29 mouse cellular contexts compared by ENCODE assay signal in the genomic region with DNA sequence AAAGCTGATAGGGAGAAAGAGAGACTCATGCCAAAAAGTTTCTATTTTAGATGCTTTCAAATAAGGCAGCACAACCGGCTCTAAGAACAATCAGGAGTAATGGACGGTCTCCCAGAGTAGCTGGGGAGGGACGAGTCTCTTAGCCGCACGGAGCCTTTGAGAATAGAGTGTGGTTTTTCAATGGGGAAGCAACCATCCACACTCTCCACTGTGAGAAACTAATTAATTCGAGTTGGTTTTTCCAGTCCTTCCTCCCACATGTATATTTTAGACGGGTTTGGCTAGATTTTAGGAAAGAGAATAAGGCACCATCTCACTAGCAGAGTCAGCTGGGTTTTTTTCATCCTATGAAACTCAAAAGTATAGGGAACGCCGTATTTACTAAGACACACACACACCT.
"Had no signal": no experiment of that assay in that cellular context is flagged by ENCODE, and none has a peak within 500 bp of the region (broad histone marks: within the 10 kb centered on the region; RNA-seq: fewer than 3 reads in every experiment).

No protein-coding gene starts in this region.

- H3K27ac ChIP-seq: embryonic facial prominence, embryonic 10.5 days; embryonic facial prominence, embryonic 12.5 days; embryonic facial prominence, embryonic 13.5 days; embryonic facial prominence, embryonic 15.5 days; forebrain, embryonic 10.5 days; forebrain, embryonic 12.5 days; forebrain, embryonic 13.5 days; forebrain, embryonic 15.5 days; gastrocnemius, adult 2 months; heart, adult 2 months had no signal

- H3K27me3 ChIP-seq: embryonic facial prominence, embryonic 12.5 days; embryonic facial prominence, embryonic 13.5 days; embryonic facial prominence, embryonic 15.5 days; forebrain, embryonic 12.5 days; forebrain, embryonic 13.5 days; forebrain, embryonic 15.5 days had no signal

- DNase-seq: cerebellum, adult 2 months; cerebellum, adult 8-10 months; cerebellum, adult 9-10 months; cerebellum, adult 9-11 months; cerebellum, postnatal 10 days; cerebellum, postnatal 14 days; cerebellum, postnatal 25 days; cerebellum, postnatal 36 days; embryo, embryonic 11 days; forebrain, postnatal 0 days; gastrocnemius, adult 2 months; gastrocnemius, postnatal 10 days; gastrocnemius, postnatal 14 days; gastrocnemius, postnatal 25 days; gastrocnemius, postnatal 36 days; heart, adult 11 months; heart, adult 18-20 months; heart, adult 2 months had no signal

- H3K4me1 ChIP-seq: embryonic facial prominence, embryonic 10.5 days; embryonic facial prominence, embryonic 12.5 days; embryonic facial prominence, embryonic 13.5 days; embryonic facial prominence, embryonic 15.5 days had no signal

- ATAC-seq: forebrain, embryonic 13.5 days; forebrain, embryonic 14.5 days; forebrain, embryonic 15.5 days; forebrain, embryonic 16.5 days; forebrain, postnatal 0 days had no signal

- H3K9me3 ChIP-seq: embryonic facial prominence, embryonic 10.5 days; embryonic facial prominence, embryonic 12.5 days; embryonic facial prominence, embryonic 13.5 days; embryonic facial prominence, embryonic 15.5 days; forebrain, embryonic 10.5 days; forebrain, embryonic 12.5 days; forebrain, embryonic 13.5 days; forebrain, embryonic 15.5 days had no signal

- H3K4me3 ChIP-seq: embryonic facial prominence, embryonic 10.5 days; embryonic facial prominence, embryonic 12.5 days; embryonic facial prominence, embryonic 13.5 days; embryonic facial prominence, embryonic 15.5 days; erythroblast, embryonic 14.5 days; forebrain, embryonic 10.5 days; forebrain, embryonic 12.5 days; forebrain, embryonic 13.5 days; forebrain, embryonic 15.5 days; gastrocnemius, adult 2 months; heart, adult 2 months had no signal

- H3K36me3 ChIP-seq: embryonic facial prominence, embryonic 10.5 days; embryonic facial prominence, embryonic 12.5 days; embryonic facial prominence, embryonic 13.5 days; embryonic facial prominence, embryonic 15.5 days; forebrain, embryonic 10.5 days; forebrain, embryonic 12.5 days; forebrain, embryonic 15.5 days had no signal
